Mouse (Mus musculus) colon, adult 2 months (tissue): Measurements from ENCODE around the gene Bcl7b. TPM values are rescaled to one million over a fixed set of nuclear protein-coding genes. Genes with fewer than 3 reads are reported as not detected.

ENCODE experiments used
- polyA plus RNA-seq: library from polyadenylated mRNA; depleted of rRNA; stranded (reverse); fragments of >200 nt; gene quantifications from 2 replicates; pipeline ENCODE4 v1.2.3, GENCODE M21; 2012; rRNA removed

Gene Bcl7b
- 27.8 and 32.4 TPM in 2 replicates for polyA plus RNA-seq

DNA sequence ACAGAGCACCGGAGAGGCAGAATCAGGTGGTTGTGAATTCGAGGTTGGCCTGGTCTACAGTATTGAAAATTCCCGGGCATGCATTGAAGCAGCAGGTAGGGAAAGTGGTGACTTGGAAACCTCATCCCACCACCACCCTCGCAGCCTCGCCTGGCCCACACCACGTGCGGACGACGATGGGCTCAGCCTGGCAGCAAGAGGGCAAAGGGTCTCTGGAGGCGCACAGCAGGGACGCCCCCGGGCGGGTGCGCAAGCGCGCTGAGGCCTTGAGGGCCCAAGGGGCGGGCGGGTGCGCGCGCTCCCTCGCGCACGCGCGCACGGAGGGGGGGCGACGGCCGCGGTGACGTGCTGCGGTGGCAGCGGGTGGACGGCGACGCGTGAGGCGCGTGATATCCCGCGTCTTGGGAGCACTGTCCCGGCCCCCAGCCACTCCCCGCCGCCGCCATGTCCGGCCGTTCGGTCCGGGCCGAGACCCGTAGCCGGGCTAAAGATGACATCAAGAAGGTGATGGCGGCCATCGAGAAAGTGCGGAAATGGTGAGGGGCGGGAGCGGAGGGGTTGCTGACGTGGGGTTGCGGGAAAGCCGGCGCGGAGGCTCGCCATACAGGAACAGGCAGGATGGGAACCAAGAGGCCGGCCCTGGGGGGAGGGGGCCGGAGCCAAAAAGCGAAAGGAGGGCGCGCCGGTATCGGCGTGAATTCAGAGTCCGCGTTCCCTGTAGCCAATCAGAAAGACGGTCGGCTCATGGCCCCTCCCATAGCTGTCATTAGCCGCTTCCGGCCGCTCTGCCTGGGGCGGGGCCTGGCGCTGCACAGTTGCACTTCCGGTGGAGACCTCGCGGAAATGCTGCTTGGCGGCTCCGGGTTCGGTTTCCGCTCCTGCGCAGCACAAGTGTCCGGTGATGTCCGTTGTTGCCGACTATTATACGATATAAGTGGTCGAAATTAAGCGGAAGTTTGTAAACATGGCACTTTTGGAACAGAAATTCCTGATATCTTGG, at the start of gene Bcl7b:
Gene Bcl7b, plus strand, starts transcription at position 221 of the 1,000 bp plus-strand sequence.

DNA sequence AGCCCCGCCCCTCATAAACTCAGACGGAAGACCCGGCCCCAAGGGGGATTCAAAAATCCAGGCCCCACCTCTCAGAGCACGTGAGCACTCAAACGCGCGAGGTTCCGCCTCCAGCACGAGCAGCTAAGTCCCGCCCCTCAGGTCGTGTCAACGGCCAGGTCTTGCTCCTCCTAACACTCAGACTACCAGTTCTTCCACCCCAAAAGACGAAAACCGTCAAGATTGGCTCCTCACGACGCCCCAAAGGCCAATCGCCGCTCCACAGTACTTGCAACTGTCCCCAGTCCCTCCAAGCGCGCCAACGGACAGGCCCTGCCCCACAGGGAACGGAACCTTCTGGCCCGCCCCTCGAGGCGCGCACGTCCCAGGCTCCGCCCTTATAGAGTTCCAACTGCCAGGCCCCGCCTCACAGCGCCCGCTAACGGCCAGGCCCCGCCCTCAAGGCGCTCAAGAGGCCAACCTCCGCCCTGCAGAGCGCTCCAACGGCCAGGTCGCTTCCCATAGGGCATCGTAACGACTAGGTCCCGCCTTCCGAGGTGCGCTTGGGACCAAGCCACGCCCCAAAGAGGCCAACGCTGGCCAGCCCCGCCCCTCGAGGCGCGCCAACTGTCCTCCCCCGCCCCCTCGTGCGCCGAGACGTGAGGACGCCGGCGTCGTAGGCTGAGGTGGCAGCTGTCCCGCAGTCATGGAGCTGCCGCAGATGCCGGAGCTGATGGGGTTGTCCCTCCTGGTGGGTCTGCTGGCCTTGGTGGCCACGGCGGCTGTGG, 18.8 kb upstream of the Bcl7b start, which contains the start of gene Tbl2:
Gene Tbl2, plus strand, starts transcription at position 605 of the 767 bp plus-strand sequence.

DNA sequence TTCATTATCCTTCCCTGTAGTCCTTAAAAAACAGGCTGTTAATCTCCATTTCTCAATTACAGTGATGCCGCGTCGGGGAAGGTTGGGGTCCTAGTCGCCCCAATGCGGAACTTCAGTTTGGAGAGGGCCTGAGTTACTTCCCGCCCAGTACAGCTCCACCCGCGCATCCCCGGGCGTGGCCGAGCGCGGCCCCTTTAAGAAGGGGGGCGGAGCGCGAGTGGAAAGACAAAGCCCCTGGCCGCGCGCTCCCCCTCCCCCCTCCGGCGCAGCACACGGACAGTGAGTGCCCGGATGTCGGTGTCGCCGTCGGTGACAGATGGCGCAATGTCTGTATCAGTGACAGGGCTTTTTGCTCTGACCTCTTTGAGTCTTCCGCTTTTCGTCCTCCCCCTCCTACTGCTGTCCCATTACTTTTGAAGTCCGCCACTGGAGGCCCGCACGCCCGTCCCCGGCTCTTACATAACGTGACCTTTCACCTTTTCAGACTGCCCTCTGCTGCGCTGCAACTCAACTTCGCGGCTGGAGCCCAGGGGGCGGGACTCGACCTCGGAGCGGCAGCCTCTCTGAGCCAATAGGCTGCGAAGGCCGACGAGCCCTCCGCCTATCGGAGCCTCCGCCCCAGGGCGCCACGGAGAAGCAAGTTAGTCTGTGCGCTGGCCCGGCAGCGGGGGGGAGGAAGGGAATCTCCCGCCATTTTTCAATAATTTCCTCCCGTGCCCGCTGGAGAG, 18.7 kb downstream of the Bcl7b start, which contains the start of gene Baz1b:
Gene Baz1b, plus strand, starts transcription at position 644 of the 728 bp plus-strand sequence.

Other genes with a start within 250 kb of the Bcl7b start
- 14.2 and 20.2 TPM in 2 replicates for gene Mettl27, start 235.9 kb upstream of the Bcl7b start, polyA plus RNA-seq
- 171 and 209 TPM in 2 replicates for gene Cldn4, start 221.3 kb upstream of the Bcl7b start, polyA plus RNA-seq
- gene Cldn3, start 182.1 kb upstream of the Bcl7b start, polyA plus RNA-seq: 2,205 and 2,501 TPM in 2 replicates
- 132 and 144 TPM in 2 replicates for gene Abhd11, start 159.1 kb upstream of the Bcl7b start, polyA plus RNA-seq
- gene Stx1a, start 144.8 kb upstream of the Bcl7b start, polyA plus RNA-seq: 8.4 and 9.9 TPM in 2 replicates
- 46.0 and 58.3 TPM in 2 replicates for gene Dnajc30, start 104.1 kb upstream of the Bcl7b start, polyA plus RNA-seq
- gene Bud23, start 103.3 kb upstream of the Bcl7b start, polyA plus RNA-seq: 54.6 and 73.2 TPM in 2 replicates
- gene Vps37d, start 90.0 kb upstream of the Bcl7b start, polyA plus RNA-seq: 3.1 and 4.0 TPM in 2 replicates
- 43.4 and 51.1 TPM in 2 replicates for gene Mlxipl, start 78.4 kb upstream of the Bcl7b start, polyA plus RNA-seq
- 8.5 and 11.8 TPM in 2 replicates for gene Tbl2, start 18.6 kb upstream of the Bcl7b start, polyA plus RNA-seq
- gene Baz1b, start 19.0 kb downstream of the Bcl7b start, polyA plus RNA-seq: 16.3 and 18.2 TPM in 2 replicates
- 8.6 and 14.8 TPM in 2 replicates for gene Fzd9, start 82.9 kb downstream of the Bcl7b start, polyA plus RNA-seq
- gene Fkbp6, start 181.8 kb downstream of the Bcl7b start, polyA plus RNA-seq: not detected in 2 replicates
- gene Trim50, start 185.0 kb downstream of the Bcl7b start, polyA plus RNA-seq: 0.12 TPM in 1 of 2 replicates, not detected in the other
- gene Nsun5, start 201.7 kb downstream of the Bcl7b start, polyA plus RNA-seq: 22.9 and 26.8 TPM in 2 replicates
- gene Pom121, start 226.3 kb downstream of the Bcl7b start, polyA plus RNA-seq: 16.1 and 23.1 TPM in 2 replicates